ENCODE assay signal across 12 mouse cellular contexts in the genomic region with DNA sequence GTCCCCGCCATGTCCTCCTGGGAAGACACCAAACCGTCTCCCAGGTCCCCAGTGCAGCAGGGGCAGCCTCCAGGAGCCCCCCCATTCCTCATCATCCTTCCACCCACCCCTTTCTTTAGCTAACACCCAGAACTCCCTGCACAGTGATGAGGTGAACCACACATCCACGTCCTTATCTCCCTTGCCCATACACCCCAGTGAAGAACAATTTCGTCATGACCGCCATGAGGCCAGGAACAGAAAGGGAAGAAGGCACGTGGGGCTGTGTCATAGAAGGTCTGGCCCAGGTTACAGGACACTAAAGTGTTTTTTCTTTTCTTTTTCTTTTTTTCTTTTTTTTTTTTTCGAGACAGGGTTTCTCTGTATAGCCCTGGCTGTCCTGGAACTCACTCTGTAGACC. TPM values are rescaled to one million over a fixed set of nuclear protein-coding genes. Genes with fewer than 3 reads are reported as not detected.
DNase-seq lines count a peak whose midpoint lies in the region; ATAC-seq and TF ChIP-seq lines count a peak whose summit lies in the region.
"Had no signal": no experiment of that assay in that cellular context is flagged by ENCODE, and none has a peak within 500 bp of the region (broad histone marks: within the 10 kb centered on the region; RNA-seq: fewer than 3 reads in every experiment).

No protein-coding gene starts in this region.

- no peak overlapping the region for H3K4me2 ChIP-seq in heart, embryonic 16.5 days (ENCODE audit: low read depth, low read length)
- no peak overlapping the region for H3K4me2 ChIP-seq in hindbrain, embryonic 12.5 days (replicated peaks)
- H3K4me2 ChIP-seq: hindbrain, embryonic 14.5 days; limb, embryonic 12.5 days had no signal

- no peak for TF ChIP-seq POLR2A in spleen, adult 2 months (IDR thresholded peaks at IDR 0.05; ENCODE audit: low read depth, low read length)

- DNase-seq in heart, embryonic 10.5 days (ENCODE audit: low spot score): no peak
- DNase-seq in spleen, adult 2 months (ENCODE audit: low read depth in 1 of 2, low spot score in 2 of 2): no peak
- DNase-seq in spleen, adult 18-20 months: no peak
- DNase-seq in liver: peak; percentile 49
- DNase-seq in natural killer cell, adult 2 months (ENCODE audit: low spot score in 2 of 2): peak; percentile 63 to 67
- no peak for DNase-seq in left cerebral cortex, adult 18-20 months (ENCODE audit: low spot score in 2 of 2)
- DNase-seq: adrenal gland, adult 8-10 months had no signal

- WGBS in heart, embryonic 16.5 days: 81% methylated on average over 7 of the region's 7 CpGs
- 79% methylated on average over 7 of the region's 7 CpGs for WGBS in heart, embryonic 10.5 days
- 57% methylated on average over 7 of the region's 7 CpGs for WGBS in spleen, adult 2 months
- 83% methylated on average over 7 of the region's 7 CpGs for WGBS in hindbrain, embryonic 12.5 days

- H3K4me3 ChIP-seq in heart, embryonic 16.5 days (ENCODE audit: low read length): no peak overlapping the region
- H3K4me3 ChIP-seq in heart, embryonic 10.5 days: no peak overlapping the region
- H3K4me3 ChIP-seq in spleen, adult 2 months (ENCODE audit: extremely low read depth, insufficient read depth, insufficient read length): no peak overlapping the region
- no peak overlapping the region for H3K4me3 ChIP-seq in hindbrain, embryonic 12.5 days
- H3K4me3 ChIP-seq: limb, embryonic 12.5 days had no signal

- ATAC-seq in heart, embryonic 16.5 days (replicated peaks; ENCODE audit: extremely low read depth, insufficient read depth, low FRiP score): no peak
- no peak for ATAC-seq in hindbrain, embryonic 12.5 days (ENCODE audit: low FRiP score)

- no peak overlapping the region for H3K9ac ChIP-seq in heart, embryonic 16.5 days (ENCODE audit: low read length)
- no peak overlapping the region for H3K9ac ChIP-seq in hindbrain, embryonic 12.5 days
- H3K9ac ChIP-seq: hindbrain, embryonic 14.5 days; limb, embryonic 12.5 days had no signal

- TF ChIP-seq CTCF in spleen, adult 2 months (IDR thresholded peaks at IDR 0.05; ENCODE audit: extremely low read depth, insufficient read depth, insufficient read length, insufficient replicate concordance): no peak

- peaks cover 18% of the 10 kb centered on the region for H3K4me1 ChIP-seq in heart, embryonic 16.5 days (ENCODE audit: control insufficient read depth, insufficient read depth, low read length)
- peaks cover 18% of the 10 kb centered on the region for H3K4me1 ChIP-seq in heart, embryonic 10.5 days
- peaks cover 66% of the 10 kb centered on the region for H3K4me1 ChIP-seq in spleen, adult 2 months (ENCODE audit: control insufficient read depth, insufficient read depth, insufficient read length)
- no peaks in the 10 kb centered on the region for H3K4me1 ChIP-seq in hindbrain, embryonic 12.5 days
- H3K4me1 ChIP-seq: limb, embryonic 12.5 days had no signal

- H3K27me3 ChIP-seq in heart, embryonic 16.5 days (ENCODE audit: control insufficient read depth, insufficient read depth, low read length): no peaks in the 10 kb centered on the region
- H3K27me3 ChIP-seq in heart, embryonic 10.5 days (ENCODE audit: insufficient read depth, poor library complexity, severe bottlenecking): no peaks in the 10 kb centered on the region
- H3K27me3 ChIP-seq in spleen, adult 2 months (ENCODE audit: control insufficient read depth, insufficient read depth, low read length): no peaks in the 10 kb centered on the region
- H3K27me3 ChIP-seq in hindbrain, embryonic 12.5 days: no peaks in the 10 kb centered on the region
- H3K27me3 ChIP-seq: limb, embryonic 12.5 days; megakaryocyte, embryonic 14.5 days had no signal

- H3K36me3 ChIP-seq in heart, embryonic 16.5 days (ENCODE audit: control insufficient read depth, insufficient read depth): peaks cover 3% of the 10 kb centered on the region; the same call in 1 of the 2 replicates
- peaks cover 38% of the 10 kb centered on the region for H3K36me3 ChIP-seq in heart, embryonic 10.5 days
- peaks cover 16% of the 10 kb centered on the region; the same call in 1 of the 2 replicates for H3K36me3 ChIP-seq in spleen, adult 2 months (ENCODE audit: control insufficient read depth, insufficient read depth, low read length)
- peaks cover 37% of the 10 kb centered on the region for H3K36me3 ChIP-seq in hindbrain, embryonic 12.5 days

- H3K27ac ChIP-seq in heart, embryonic 16.5 days (ENCODE audit: low read length): peak overlapping the region; percentile 83
- H3K27ac ChIP-seq in heart, embryonic 10.5 days: no peak overlapping the region
- H3K27ac ChIP-seq in spleen, adult 2 months (ENCODE audit: insufficient read depth, low read length): peak overlapping the region; percentile 97
- no peak overlapping the region for H3K27ac ChIP-seq in hindbrain, embryonic 12.5 days
- H3K27ac ChIP-seq: hindbrain, embryonic 14.5 days had no signal

- H3K9me3 ChIP-seq in heart, embryonic 16.5 days (replicated peaks; ENCODE audit: control insufficient read depth, low read length): no peaks in the 10 kb centered on the region
- no peaks in the 10 kb centered on the region for H3K9me3 ChIP-seq in heart, embryonic 10.5 days
- no peaks in the 10 kb centered on the region for H3K9me3 ChIP-seq in hindbrain, embryonic 12.5 days (replicated peaks)
- H3K9me3 ChIP-seq: limb, embryonic 12.5 days; megakaryocyte, embryonic 14.5 days had no signal

RNA-seq across cellular contexts. Expression of gene Sfn, which starts 22.9 kb away (rescaled TPM):
- polyA plus RNA-seq in heart, embryonic 16.5 days (2015; fragmentation: Nextera tagmentation; extraction: Ambion mirVana): 11.2 and 20.6 TPM in 2 replicates
- polyA plus RNA-seq in heart, embryonic 10.5 days (2016; fragmentation: Nextera tagmentation; extraction: Ambion mirVana): 4.3 and 12.9 TPM in 2 replicates
- 15.5 and 26.1 TPM in 2 replicates for polyA plus RNA-seq in spleen, adult 2 months (2012; rRNA removed)
- 1 to 10 TPM; 1.4 to 2.6 TPM for total RNA-seq in left cerebral cortex, adult 18-20 months (2021)
- polyA plus RNA-seq in hindbrain, embryonic 12.5 days (2016; fragmentation: Nextera tagmentation; extraction: Ambion mirVana): 12.6 and 13.6 TPM in 2 replicates

RNA-seq across cellular contexts. Expression of gene Zdhhc18, which starts 25.1 kb away (rescaled TPM):
- 1.8 and 2.2 TPM in 2 replicates for polyA plus RNA-seq in heart, embryonic 16.5 days (2015; fragmentation: Nextera tagmentation; extraction: Ambion mirVana)
- 1.6 and 2.9 TPM in 2 replicates for polyA plus RNA-seq in heart, embryonic 10.5 days (2016; fragmentation: Nextera tagmentation; extraction: Ambion mirVana)
- 133 and 134 TPM in 2 replicates for polyA plus RNA-seq in spleen, adult 2 months (2012; rRNA removed)
- total RNA-seq in left cerebral cortex, adult 18-20 months (2021): 10 to 100 TPM; 35.5 to 39.2 TPM
- 4.1 and 6.4 TPM in 2 replicates for polyA plus RNA-seq in hindbrain, embryonic 12.5 days (2016; fragmentation: Nextera tagmentation; extraction: Ambion mirVana)

RNA-seq across cellular contexts. Expression of gene Gpn2, which starts 40.7 kb away (rescaled TPM):
- polyA plus RNA-seq in heart, embryonic 16.5 days (2015; fragmentation: Nextera tagmentation; extraction: Ambion mirVana): 12.0 and 12.7 TPM in 2 replicates
- polyA plus RNA-seq in heart, embryonic 10.5 days (2016; fragmentation: Nextera tagmentation; extraction: Ambion mirVana): 18.2 and 22.1 TPM in 2 replicates
- 36.1 and 55.9 TPM in 2 replicates for polyA plus RNA-seq in spleen, adult 2 months (2012; rRNA removed)
- total RNA-seq in left cerebral cortex, adult 18-20 months (2021): 10 to 100 TPM in 1 of 2 experiments, 1 to 10 TPM in 1; 9.9 to 11.6 TPM
- polyA plus RNA-seq in hindbrain, embryonic 12.5 days (2016; fragmentation: Nextera tagmentation; extraction: Ambion mirVana): 21.9 and 22.2 TPM in 2 replicates

RNA-seq across cellular contexts. Expression of gene Pigv, which starts 47.6 kb away (rescaled TPM):
- 13.9 and 16.7 TPM in 2 replicates for polyA plus RNA-seq in heart, embryonic 16.5 days (2015; fragmentation: Nextera tagmentation; extraction: Ambion mirVana)
- polyA plus RNA-seq in heart, embryonic 10.5 days (2016; fragmentation: Nextera tagmentation; extraction: Ambion mirVana): 15.2 and 16.4 TPM in 2 replicates
- 14.5 and 16.0 TPM in 2 replicates for polyA plus RNA-seq in spleen, adult 2 months (2012; rRNA removed)
- 1 to 10 TPM; 7.1 to 9.7 TPM for total RNA-seq in left cerebral cortex, adult 18-20 months (2021)
- polyA plus RNA-seq in hindbrain, embryonic 12.5 days (2016; fragmentation: Nextera tagmentation; extraction: Ambion mirVana): 16.6 and 18.6 TPM in 2 replicates

RNA-seq across cellular contexts. Expression of gene Gpatch3, which starts 50.3 kb away (rescaled TPM):
- polyA plus RNA-seq in heart, embryonic 16.5 days (2015; fragmentation: Nextera tagmentation; extraction: Ambion mirVana): 4.6 and 4.7 TPM in 2 replicates
- 7.1 and 9.6 TPM in 2 replicates for polyA plus RNA-seq in heart, embryonic 10.5 days (2016; fragmentation: Nextera tagmentation; extraction: Ambion mirVana)
- 3.7 and 6.0 TPM in 2 replicates for polyA plus RNA-seq in spleen, adult 2 months (2012; rRNA removed)
- total RNA-seq in left cerebral cortex, adult 18-20 months (2021): 1 to 10 TPM; 8.3 to 10.0 TPM
- polyA plus RNA-seq in hindbrain, embryonic 12.5 days (2016; fragmentation: Nextera tagmentation; extraction: Ambion mirVana): 10.9 and 12.8 TPM in 2 replicates

Comparison
In these comparisons a context has a peak if more than half of its experiments do, and no peak if none do; other contexts are left out.
1. H3K27ac ChIP-seq: peak in heart, embryonic 16.5 days (single experiment) and spleen, adult 2 months (single experiment); none in heart, embryonic 10.5 days (single experiment) and hindbrain, embryonic 12.5 days (single experiment).
2. DNase-seq: peak in liver (single experiment) and natural killer cell, adult 2 months (2 of 2); none in heart, embryonic 10.5 days (single experiment), spleen, adult 2 months (0 of 2), spleen, adult 18-20 months (0 of 2) and left cerebral cortex, adult 18-20 months (0 of 2).
3. RNA of gene Zdhhc18, which starts 25.1 kb away (polyA plus RNA-seq): 133 to 134 TPM in spleen, adult 2 months; 4.1 to 6.4 TPM in hindbrain, embryonic 12.5 days, 1.6 to 2.9 TPM in heart, embryonic 10.5 days and 1.8 to 2.2 TPM in heart, embryonic 16.5 days; every median in the first group is over 10 times any median in the second.